Mouse (Mus musculus): ENCODE measurements around the gene Arl8b.

GRCm38 (mm10) chr6:108832170-108832569 is 49.3 kb downstream of the Arl8b start:
- TF ChIP-seq POLR2A (IDR thresholded peaks at IDR 0.05; ENCODE audit: low read depth, low read length) (no peak), CTCF (IDR thresholded peaks at IDR 0.05; ENCODE audit: extremely low read depth, insufficient read depth, insufficient read length, insufficient replicate concordance) (no peak)
